Mouse (Mus musculus): Measurements from ENCODE around the gene Ptchd1. TPM values are rescaled to one million over a fixed set of nuclear protein-coding genes. Genes with fewer than 3 reads are reported as not detected.

The Ptchd1 gene
- not detected for polyA plus RNA-seq (2017; shearing (Covaris generic))

DNA sequence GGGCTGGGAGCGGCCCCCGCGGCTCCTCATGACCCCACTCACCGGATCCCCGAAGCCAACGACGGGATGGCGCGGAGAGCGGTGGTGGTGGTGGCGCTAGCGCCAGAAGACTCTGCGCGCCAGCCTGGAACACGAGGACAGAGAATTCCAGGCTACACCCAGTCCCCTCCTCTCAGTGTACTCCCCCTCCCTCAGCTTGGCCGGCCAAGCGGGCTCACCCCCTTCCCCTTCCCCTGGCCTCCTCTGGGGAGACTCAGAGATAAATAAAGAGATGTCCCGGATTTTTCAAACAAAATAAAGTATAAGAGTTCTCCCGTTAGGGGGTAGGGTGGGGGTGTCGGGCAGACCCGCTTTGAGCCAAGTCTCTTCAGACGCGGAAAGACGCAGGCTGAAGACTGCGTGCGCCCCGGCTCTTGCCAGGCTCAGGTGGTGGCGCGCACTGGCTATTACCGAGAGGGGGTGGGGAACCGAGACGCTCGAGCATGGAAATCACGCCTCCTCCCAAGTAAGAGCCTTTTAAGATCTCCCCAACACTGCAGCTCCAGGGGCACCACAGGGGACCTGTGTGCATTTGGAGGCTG, at the start of gene Ptchd1:
Gene Ptchd1, minus strand, starts transcription at position 114 of the 581 bp plus-strand sequence.

GRCm38 (mm10) chrX:155624341-155624841, 777 bp upstream of the Ptchd1 start, which contains the start of gene Gm15155:
TSS of gene Gm15155 (plus strand) at chrX:155624741.

Other genes starting within 250 kb of the Ptchd1 start
- not detected for gene Gm15155, start 927 bp upstream of the Ptchd1 start, polyA plus RNA-seq (2017; shearing (Covaris generic))

Data from CD4-positive, CD25-positive, alpha-beta regulatory T cell, adult 9 weeks (primary cell).